Mouse (Mus musculus): ENCODE results near the gene Kat7.

The Kat7 gene

DNA sequence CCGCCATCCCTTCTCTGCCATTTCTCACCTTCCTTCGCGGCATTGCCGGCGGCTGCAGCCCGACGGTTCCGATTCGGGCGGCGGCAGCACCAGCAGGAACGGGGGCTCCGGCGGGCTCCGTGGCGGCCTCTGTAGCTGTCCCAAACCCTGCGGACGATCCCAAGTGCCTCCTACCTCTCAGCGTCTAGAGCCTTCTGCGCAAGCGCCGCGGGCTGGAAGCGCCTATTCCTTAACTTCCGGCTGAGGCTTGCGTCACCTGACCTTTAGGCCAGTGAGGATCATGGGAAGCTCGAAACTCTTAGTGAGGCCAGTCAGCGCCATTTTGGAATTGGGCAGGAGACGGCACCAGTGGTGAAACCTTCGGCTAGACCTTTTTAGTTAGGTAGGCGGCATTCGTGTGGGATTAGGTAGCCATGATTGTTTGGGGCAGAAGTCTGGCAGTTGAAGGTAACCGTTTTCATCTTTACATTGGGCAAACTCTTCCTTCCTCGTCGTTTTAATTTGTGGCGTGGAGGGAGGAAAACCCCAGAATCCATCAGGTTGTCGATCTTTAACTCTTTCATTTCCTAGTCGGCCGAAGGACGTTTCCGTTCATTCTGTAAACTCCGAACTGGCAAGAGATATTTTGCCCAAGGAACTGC, at the start of gene Kat7:
Gene Kat7, minus strand, starts transcription at position 240 of the 641 bp plus-strand sequence.
- in situ Hi-C loops (cut with MboI, MseI), result loop anchor here (5.0 kb wide), 1 partner anchor 42 kb away; no protein-coding TSS in a partner anchor

DNA sequence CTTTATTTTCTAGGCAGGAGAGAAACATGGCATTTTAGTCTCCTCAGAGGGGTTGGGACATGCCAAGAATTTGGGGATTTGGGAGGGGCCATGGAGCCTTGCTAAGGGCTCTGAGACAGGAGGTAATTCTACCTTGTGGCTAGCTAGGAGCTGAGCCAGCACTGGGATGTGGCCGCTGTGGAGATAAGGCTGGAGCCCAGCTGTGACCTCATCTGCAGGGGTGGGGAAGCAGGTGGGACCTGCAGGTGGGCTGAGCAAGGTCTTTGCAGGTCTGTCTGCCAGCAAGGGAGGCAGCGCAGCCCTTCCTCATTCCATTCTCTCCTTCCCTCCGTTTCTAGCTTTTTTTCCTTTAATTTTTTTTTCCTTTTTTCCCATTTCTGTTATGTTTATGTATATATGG, 48.2 kb upstream of the Kat7 start:
- in situ Hi-C loops (cut with MboI, MseI), result no loop called here

DNA sequence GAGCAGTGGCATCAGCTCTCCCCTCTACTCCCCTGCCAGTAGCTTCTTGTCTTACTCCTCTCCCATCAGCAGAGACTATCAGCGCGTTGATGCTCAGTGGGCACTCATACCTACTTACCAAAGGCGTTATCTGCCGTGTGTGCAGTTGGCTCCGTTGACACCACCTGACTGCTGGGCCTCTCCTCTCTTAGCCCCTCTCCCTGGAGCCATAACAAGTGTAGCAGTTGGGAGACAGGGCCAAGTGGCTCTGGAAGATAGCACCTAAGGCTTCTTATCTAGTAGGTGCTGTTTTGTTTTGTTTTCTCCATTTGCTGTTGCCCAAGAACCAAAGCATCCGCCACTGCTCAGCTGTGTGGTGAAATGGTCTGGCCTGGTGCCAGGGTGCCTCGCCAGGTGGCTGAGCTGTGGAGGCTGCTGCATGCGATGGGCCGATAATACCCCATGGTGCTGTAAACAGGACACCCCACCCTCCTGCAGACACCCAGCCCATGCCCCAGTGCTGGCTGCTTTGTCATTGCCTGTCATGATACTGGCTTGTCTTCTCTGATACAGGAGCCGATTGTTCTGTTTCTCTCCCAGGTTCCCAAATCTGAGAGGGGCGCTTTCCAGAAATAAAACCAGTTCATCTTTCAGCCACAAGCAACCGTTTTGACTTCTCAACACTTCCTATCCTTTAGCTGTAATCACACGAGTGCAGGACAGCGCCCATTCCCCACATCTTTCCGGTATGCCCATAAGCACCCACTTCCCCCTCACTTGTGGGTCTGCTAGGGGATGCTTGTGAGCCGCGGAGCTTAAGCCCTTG, 46.6 kb upstream of the Kat7 start:
- in situ Hi-C loops (cut with MboI, MseI), result no loop called here

GRCm38 (mm10) chr11:95356039-95356438, 46.0 kb upstream of the Kat7 start:
- in situ Hi-C loops (cut with MboI, MseI), result no loop called here

- in situ Hi-C loops (cut with MboI, MseI), result no loop called here
Measured at GRCm38 (mm10) chr11:95355661-95356011, 45.6 kb upstream of the Kat7 start.

DNA sequence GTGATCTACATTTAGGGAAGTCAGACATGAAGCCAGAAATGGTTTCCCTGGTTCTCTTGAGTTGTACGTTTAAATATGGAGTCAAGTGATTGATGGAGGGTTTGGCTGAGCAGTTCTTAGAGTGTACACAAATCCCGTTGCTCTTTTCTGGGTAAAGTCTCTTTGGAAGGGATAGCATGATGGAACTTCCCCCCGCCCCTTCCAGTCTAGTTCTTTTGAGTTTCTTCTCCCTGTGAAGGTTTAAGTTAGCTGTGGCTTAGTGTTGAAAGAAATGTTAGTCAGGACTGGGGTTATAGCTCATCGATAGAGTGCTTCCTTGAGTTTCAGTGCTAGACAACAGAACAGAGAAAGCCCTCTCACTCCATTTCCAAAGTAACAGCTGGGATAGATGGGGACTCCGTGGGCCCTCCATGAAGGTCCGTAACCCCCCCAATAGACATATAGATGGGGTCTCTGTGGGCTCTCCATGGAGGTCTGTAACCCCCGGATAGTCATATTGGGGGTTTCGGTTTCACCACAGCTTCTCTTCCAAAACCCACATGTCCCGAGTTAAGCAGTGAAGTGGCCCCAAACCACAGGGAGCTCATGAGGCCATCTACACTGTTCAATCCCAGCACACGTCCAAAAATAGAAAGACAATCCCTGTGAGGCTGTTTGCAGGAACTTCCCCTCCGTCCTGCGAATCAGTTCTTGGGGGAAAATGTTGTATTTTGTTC, 45.1 kb upstream of the Kat7 start:
- in situ Hi-C loops (cut with MboI, MseI), result loop anchor here (5.0 kb wide), 2 partner anchors 43 to 273 kb away; partner anchors contain the start of gene Kat7

- in situ Hi-C loops (cut with MboI, MseI), result loop anchor here (5.0 kb wide), 2 partner anchors 42 to 272 kb away; partner anchors contain the start of gene Kat7
Measured at GRCm38 (mm10) chr11:95354228-95354944, 44.3 kb upstream of the Kat7 start.

DNA sequence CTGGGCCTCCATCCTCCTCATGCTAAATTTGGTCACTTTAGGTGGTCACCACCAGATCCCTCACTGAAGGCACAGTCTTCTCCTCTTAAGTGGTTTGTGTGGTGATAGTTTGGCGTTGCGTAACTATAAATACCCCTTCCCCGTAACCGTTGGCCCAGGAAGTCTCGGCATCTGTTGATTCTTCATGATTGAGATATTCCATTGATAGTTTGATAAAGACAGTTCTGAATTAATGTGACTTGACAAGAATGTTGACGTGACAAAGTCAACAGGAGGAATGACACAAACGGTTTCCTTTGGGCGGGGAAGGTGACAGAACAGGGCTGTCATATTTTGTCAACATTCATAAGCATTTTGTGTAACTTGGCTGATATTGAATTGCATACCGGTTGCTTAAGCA, 43.2 kb upstream of the Kat7 start:
- in situ Hi-C loops (cut with MboI, MseI), result loop anchor here (5.0 kb wide), 2 partner anchors 41 to 271 kb away; partner anchors contain the start of gene Kat7

GRCm38 (mm10) chr11:95352686-95353085, 42.6 kb upstream of the Kat7 start:
- in situ Hi-C loops (cut with MboI, MseI), result loop anchor here (5.0 kb wide), 2 partner anchors 40 to 270 kb away; partner anchors contain the start of gene Kat7

DNA sequence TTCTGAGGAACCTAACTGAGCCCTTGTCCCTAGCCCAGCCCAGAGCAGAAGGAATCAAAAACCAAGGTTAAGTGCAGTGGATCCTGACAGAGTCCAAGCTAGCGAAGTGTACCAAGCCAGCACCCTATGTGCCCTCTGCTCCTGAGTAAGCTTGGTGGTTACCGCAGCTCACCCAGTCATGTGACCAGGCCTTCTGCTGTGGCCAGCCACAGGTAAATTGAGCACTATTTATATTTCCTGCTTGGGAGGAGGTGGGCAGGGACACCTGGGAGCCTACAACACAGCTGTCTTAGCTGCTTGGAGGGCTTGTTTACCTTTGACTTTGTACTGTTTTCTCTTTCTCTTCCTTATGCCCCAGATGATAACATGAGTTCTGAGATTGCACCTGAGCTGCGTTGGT, 40.9 kb upstream of the Kat7 start:
- in situ Hi-C loops (cut with MboI, MseI), result loop anchor here (5.0 kb wide), 2 partner anchors 39 to 269 kb away; partner anchors contain the start of gene Kat7

DNA sequence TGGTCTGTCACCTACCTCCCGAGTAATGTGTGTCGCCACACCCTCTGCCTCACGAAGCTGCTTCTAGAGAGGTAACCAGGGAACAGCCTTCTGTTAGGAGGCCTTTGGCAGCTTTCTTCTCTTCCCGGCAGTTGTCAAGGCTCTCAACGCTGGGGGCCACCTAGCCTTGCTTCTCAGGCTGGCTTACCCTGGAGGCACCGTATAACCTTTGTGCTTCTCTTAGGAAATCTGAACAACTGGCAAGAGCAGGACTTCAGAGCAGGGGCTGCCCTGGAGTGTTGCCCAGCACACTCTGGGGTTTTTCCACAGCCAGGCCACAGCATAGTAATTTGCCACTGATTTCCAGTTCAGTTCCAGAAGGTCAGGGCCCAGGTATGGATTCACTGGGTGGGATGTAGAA, 40.2 kb upstream of the Kat7 start:
- in situ Hi-C loops (cut with MboI, MseI), result loop anchor here (5.0 kb wide), 2 partner anchors 38 to 268 kb away; partner anchors contain the start of gene Kat7

- in situ Hi-C loops (cut with MboI, MseI), result no loop called here
Measured at GRCm38 (mm10) chr11:95344181-95344580, 34.1 kb upstream of the Kat7 start.

- in situ Hi-C loops (cut with MboI, MseI), result no loop called here
Measured at GRCm38 (mm10) chr11:95343180-95343579, 33.1 kb upstream of the Kat7 start.

- in situ Hi-C loops (cut with MboI, MseI), result no loop called here
Measured at GRCm38 (mm10) chr11:95340664-95341063, 30.6 kb upstream of the Kat7 start.

- in situ Hi-C loops (cut with MboI, MseI), result no loop called here
Measured at GRCm38 (mm10) chr11:95340259-95340658, 30.2 kb upstream of the Kat7 start.

DNA sequence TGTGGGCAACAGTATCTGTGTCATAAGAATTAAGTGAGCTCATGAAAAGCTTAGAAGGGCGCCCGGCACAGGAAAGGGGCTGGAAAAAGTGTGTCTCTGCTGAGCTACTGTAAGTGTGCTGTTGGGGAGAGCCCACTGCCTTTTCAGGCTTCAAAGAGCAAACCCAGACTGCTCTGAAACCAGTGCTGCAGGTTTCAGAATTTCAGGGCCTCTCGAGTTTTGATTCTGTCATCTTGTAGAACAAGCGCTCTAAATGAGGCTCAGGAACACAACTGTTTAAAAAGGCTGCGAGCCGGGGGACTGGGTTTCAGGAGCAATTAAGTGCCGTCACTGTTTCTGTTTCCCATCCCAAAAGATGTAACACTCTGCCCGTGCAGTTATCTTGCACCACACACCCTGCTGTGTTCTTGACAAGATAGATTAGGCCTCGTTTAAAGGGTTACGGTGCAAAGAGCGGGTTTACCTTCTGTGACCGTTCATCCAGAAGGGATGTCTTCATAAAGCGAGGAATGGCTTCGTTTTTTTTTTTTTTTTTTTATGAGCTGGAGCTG, 29.5 kb upstream of the Kat7 start:
- in situ Hi-C loops (cut with MboI, MseI), result no loop called here

DNA sequence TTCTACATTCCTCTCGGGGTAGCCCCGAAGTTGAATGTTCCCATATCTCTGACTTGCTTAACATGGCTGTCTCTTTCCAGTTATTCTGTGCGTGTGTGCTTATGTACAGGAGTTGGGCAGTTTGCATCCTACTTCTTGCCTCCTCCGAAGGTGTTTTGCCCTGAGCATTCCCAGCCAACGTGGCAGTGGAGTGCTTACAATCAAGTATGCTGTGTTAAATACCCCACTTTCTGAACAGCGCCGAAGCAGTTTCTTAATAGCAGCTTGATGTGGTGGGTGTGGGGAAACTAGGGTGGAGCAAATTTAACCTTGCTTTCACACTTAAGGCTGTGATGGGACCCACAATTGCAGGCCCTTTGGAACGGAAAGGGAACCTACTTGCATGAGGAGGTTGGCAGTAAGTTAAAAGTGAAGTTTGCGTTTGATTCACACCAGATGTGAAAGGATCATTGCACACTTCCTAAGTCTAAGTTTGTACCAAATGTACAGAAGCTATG, 27.8 kb upstream of the Kat7 start:
- in situ Hi-C loops (cut with MboI, MseI), result no loop called here

- in situ Hi-C loops (cut with MboI, MseI), result no loop called here
Measured at GRCm38 (mm10) chr11:95337129-95337813, 27.2 kb upstream of the Kat7 start.

GRCm38 (mm10) chr11:95336568-95337128, 26.6 kb upstream of the Kat7 start, which contains the start of gene Fam117a:
Gene Fam117a (plus strand): TSS chr11:95337018.
- in situ Hi-C loops (cut with MboI, MseI), result no loop called here
